Mouse (Mus musculus) heart, adult 18-20 months (tissue): ENCODE measurements at regions not wholly inside any gene's neighbourhood (a gene's known extent, or its start where the extent isn't known, plus 50 kb on each side); places are given as distances from the start of the nearest gene placed in this dataset.

Experiments used
- DNase-seq, 2 experiments: peaks; one replicate each; pipeline ENCODE4 v3.0.0; 2021 to 2022; ENCODE audit warnings: mixed read lengths in 1 of 2

DNA sequence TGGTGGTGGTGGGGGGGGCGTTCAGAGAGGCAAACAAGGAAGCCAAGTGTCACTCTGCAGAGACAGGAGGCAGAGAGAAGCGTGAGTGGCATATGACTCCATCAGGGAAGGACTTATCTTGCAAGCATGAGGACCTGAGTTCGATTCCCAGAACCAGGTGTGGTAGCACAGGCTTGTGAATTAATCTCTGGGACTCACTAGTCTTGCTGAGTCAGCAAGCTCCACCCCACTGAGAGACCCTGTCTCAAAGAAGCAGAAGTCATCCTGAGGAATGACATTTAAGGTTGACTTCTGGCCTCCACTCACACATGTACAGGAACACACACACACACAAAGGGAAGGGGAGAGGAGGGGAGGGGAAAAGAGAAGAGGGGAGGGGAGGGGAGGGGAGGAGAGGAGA, 156.5 kb downstream of the Rplp1 start:
- DNase-seq = no peak

DNA sequence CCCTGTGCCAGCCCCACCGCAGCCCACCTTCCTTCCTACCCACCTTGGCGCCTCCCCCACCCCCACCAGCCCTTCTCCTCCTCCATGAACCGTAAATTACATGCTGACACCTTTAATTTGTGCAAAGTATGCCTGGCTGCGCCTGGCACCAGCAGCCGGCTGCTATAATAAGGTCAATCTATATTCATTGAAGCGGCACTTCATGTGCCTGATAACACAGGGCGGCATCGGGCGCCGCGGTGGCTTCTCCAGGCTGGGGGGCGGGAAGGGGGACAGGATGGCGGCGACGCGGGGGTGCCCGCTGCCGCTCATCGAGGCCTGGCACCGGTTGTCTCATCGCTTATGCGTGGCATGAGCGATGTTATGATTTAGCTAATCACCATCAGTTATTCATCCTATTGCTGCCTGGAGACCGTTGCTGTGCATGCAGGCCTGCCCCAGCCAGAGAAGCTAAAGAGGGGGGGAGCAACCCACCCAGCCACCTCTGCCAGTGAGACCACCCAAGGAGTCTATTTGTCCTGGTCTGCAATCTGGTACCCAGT, 157.5 kb downstream of the Rplp1 start:
- DNase-seq = no peak

- DNase-seq = no peak
Measured at GRCm38 (mm10) chr9:61756224-61756800, 158.0 kb downstream of the Rplp1 start.

GRCm38 (mm10) chr9:61755311-61755710, 159.0 kb downstream of the Rplp1 start:
- DNase-seq = no peak

GRCm38 (mm10) chr9:61753795-61754194, 160.5 kb downstream of the Rplp1 start:
- no peak for DNase-seq

DNA sequence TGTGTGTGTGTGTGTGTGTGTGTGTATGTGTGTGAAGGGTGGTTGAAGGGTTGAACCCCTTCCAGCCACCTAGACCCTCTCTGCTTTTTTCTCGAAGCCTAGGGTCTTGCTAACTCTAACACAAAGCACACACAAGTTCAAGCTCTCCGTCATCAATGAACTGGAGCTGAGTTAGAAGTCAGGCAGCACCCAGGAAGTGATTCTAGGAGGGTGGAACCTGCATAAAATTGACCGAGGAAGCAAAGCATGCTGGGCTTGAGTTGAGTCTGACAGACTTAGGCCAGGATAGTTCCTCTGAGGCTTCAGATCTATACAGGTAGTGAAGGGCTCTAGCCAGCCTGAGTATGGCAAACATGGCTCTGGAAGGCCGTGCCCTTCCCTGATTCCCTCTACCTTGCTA, 165.1 kb downstream of the Rplp1 start:
- no peak for DNase-seq

- DNase-seq = no peak
Measured at GRCm38 (mm10) chr9:61748416-61748815, 165.9 kb downstream of the Rplp1 start.

DNA sequence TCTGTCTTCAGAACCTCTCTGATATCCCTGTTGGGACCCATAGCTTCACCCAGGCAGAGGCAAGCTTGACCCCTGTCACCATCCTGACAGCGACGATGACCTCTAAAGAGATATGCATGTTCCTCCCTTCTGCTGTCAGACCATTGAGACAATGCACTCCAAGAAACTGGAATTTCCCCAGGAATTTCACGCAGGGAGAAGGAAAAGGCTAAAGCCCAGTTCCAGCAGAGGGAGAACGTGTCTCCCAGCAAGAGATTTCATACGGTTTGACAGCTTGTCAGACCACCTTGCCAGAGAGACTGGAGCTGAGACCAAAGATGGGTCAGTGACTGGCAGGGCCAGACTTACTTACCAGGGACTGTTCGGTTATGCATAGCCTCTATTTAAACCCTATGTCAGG, 167.9 kb downstream of the Rplp1 start:
- DNase-seq = no peak

DNA sequence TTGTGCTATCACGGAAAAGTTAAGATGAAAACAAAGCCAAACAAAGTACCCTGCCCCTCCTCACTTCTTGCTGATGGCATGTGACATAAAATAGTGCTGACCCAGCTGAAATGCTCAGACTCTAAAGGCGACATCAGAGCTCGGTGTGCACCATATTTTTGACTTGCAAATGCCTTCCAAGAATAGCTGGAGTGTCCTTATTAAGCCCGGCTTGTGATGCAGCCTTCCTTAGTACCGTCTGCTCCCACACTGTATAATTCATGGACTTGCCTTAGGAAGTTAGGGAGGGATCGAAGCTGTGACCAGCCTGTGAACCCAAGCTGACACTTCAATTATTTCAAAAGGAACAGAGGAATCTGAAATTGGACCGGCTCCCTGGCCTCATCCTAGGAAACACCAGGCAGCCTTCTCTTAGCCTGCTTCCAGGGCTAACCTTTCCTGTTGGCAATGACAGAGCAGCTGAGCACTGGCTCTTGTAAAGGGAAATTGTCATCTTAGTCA, 169.0 kb downstream of the Rplp1 start:
- peak in 1 of 2 experiments; percentile 13 for DNase-seq

- DNase-seq = no peak
Measured at GRCm38 (mm10) chr9:61733540-61733939, 180.8 kb downstream of the Rplp1 start.

DNA sequence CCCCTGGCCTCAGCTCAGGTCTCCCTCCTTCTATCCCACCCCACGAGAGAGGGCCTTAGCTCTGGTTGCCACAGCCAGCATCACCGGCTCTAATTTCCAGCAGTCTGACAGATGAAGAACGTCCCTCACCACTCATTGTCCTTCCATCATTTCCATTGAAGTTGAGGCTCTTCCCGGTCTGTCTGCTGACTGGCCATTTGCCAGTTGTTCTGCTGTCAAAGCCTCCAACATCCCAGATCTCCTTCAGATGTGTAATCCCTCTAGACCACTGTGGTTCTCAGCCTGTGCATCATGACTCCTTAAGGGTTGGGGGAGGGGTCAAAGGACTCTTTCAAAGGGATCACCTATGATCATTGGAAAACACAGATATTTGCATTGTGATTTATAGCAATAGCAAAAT, 181.6 kb downstream of the Rplp1 start:
- no peak for DNase-seq

GRCm38 (mm10) chr9:61728115-61728514, 186.2 kb downstream of the Rplp1 start:
- no peak for DNase-seq

DNA sequence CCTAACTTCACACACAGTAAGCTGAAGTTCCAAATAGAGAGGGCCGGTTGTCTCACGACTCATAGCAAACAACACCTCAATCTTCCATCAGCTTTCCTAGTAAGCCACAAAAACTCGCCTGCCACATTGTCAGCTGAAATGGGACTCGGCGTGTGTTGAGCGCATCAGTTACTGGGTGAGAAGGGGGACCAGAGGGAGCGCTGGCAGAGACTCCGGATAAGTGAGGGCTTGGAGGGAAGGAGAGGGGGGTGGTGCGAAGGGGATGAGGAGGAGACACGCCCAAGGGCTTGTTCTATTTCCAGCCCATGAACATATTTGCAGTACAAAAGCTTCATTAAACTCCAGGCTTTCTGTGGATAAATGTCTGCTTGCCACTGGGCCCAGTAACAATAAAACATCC, 186.7 kb downstream of the Rplp1 start:
- DNase-seq = no peak

DNA sequence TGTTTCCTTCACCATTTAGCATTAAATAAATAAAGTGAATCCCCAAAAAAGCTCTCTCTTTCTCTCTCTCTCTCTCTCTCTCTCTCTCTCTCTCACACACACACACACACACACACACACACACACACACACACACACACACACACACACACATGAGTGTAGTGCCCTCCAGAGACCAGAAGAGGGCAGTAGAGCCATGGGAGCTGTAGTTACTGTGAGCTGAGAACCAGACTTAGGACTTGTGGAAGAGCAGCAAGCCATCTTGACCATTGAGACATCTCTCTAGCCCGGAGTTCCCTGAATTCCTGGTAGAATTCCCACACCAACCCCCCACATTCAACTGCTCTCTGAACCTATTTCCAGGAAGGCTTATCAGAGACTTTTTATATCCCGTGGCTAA, 190.3 kb downstream of the Rplp1 start:
- no peak for DNase-seq

DNA sequence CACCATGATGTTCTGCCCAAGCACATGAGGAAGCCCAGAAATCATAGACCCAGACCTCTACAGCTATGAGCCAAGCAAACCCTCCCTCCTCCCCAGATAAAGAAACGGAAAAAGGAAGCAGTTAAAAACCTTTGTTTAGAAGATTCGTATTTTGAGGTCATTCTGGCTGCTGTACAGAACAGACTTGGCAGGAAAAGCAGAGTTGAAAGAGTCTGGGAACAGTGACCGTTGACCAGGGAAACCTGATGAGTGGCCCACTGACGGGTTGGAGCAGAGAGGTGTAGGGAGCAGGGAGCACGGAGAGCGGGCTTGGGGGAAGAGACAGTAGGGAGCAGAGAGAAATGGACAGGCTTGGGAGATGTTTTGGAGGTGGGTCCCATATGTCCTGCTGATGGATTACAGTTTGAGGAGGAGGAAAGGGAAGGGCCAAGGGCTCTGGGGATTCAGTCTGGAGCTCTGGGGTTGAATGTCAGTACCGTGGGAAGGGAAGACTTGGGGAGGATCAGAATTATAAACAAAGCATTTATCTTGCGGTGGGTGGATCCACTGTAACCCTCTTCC, 191.2 kb downstream of the Rplp1 start:
- peak; percentile 62 to 69 for DNase-seq

- DNase-seq = no peak
Measured at GRCm38 (mm10) chr9:61721851-61722250, 192.5 kb downstream of the Rplp1 start.

GRCm38 (mm10) chr9:61721071-61721470, 193.3 kb downstream of the Rplp1 start:
- DNase-seq = no peak

DNA sequence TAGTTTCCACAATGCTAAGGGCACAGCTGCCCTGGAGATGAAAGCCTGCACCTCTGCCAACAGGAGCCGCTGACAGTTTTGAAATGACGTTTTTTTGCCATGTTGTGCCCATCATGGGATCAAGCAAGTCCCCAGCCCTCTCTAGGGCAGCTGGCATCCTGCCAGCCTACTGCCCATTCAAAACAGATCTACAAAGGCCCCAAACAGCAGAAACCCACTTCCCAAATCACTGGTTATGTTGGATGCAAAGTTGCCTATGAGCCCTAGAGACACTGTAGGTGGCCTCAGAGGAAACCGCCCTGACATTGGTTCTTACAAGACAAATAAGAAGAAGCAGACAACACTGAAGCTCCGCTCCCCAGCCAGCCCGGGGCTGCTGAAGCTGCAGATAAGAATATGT, 194.1 kb downstream of the Rplp1 start:
- no peak for DNase-seq

- DNase-seq = no peak
Measured at GRCm38 (mm10) chr9:61716751-61717150, 197.6 kb downstream of the Rplp1 start.

- no peak for DNase-seq
Measured at GRCm38 (mm10) chr9:61714331-61715035, 199.9 kb downstream of the Rplp1 start.

DNA sequence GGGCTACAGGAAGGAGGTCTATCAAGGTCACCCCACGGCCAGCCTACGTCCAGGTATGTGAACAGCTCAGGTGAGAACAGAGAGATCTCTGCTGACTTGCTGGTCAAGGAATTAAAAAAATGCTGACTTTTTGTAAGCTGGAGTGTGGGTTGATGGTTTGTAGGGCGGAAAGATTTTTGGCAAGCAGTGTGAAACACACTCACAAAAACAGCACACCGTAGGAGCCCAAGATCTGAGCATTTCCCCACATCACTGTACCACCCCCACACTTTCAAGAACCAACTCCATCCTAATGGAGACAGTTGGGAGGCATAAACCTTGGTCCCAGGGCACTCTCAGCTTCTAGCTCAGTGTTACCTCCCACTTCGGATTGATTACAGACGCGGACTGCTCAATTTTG, 200.5 kb downstream of the Rplp1 start:
- DNase-seq = no peak

- no peak for DNase-seq
Measured at GRCm38 (mm10) chr9:61711296-61711695, 203.0 kb downstream of the Rplp1 start.

- peak in 1 of 2 experiments; percentile 26 for DNase-seq
Measured at GRCm38 (mm10) chr9:61707875-61708274, 206.5 kb downstream of the Rplp1 start.

GRCm38 (mm10) chr9:61707296-61707695, 207.0 kb downstream of the Rplp1 start:
- DNase-seq = no peak
